Mouse (Mus musculus) mouse trophoblast stem cell (cell line): ENCODE measurements around the gene Arhgef10l.

Experiments
- in situ Hi-C, 2 experiments: fragments of 300-500 bp; cut with MseI, MboI; formaldehyde crosslinking; loops; 2 replicates in 1 of 2; 3 replicates in 1 of 2; pipeline ENCODE4 v1.15.1; 2025

Arhgef10l gene

DNA sequence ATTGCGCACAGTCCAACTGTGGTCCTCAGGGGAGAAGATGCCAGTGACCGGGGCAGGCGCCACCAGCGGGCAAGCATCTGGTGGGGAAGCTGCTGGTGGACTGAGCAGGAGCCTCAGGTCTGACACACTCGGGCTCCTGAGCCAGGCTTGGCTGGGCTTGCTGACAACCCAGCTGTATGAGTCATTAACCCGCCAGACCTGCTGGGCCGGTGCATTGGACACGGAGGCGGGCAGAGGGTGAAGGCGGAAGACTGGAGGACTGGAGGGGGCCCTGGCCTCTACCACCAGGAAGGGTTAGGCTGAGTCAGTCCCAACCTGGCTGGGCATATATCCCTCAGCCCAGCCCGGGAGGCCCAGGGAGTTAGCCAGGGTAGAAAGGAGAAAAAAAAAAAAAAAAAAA lies at the start of gene Arhgef10l:
TSS of gene Arhgef10l (minus strand) at position 253 of the 400 bp plus-strand sequence.
- in situ Hi-C loops = no loop called here

DNA sequence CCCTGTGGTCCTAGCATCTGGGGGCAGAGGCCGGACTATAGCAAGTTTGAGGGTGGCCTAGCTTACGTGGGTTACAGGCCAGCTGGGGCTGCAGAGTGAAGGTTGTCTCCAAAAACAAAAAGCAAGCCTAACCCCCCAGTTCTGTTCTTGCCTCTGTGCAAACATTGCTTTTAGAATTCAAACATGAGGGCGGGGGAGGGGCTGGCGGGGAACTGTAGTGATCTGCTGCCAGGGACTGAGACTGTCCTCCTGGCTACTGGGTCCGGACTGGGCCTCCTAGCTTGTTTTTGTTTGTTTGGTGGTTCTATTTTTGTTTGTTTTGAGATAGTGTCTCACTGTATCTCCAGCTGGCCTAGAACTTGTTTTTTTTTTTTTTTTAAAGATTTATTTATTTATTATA lies 48.8 kb upstream of the Arhgef10l start:
- in situ Hi-C loops = no loop called here

DNA sequence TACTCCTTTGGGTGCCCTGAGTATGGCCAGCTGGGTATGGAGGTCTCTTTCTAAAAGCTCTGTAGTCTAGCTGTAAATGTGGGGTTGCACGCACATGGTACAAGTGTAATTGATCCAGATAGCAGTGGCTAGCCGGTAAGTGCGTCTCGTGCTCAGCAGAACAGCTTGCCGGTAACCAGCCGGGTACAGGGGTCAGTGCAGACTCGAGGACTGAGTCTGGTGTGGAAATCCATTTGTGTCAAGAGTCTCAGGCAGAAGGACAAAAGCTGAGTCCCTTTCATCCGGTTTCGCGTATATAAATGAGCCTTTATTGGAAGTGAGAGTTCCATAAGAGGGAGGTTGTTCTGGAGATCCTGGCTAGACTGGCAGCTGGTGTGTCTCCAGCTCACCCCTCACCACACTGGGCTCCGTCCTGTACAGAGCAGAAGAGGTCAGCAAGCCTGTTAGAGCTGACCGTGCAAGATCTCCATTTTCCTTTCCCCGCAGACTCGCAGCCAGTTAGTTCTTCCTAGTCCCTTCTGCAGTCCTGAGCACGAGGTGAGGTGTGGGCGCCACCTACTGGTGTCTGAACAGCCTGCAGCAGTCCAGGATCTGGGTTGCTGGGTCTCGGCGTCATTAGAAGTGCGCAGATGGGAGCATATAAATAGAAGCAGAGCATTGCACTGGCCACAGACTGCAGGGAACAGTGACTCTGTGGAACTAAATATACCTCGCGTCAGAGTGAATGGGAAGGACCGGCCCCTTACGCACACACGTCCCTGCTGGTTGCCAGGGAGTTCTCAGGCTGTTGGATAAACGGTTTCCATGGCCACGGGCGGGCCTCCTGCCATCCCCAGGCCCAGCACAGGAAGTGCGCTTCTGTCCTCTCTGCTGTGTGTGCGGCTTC lies 47.9 kb upstream of the Arhgef10l start:
- in situ Hi-C loops = no loop called here

DNA sequence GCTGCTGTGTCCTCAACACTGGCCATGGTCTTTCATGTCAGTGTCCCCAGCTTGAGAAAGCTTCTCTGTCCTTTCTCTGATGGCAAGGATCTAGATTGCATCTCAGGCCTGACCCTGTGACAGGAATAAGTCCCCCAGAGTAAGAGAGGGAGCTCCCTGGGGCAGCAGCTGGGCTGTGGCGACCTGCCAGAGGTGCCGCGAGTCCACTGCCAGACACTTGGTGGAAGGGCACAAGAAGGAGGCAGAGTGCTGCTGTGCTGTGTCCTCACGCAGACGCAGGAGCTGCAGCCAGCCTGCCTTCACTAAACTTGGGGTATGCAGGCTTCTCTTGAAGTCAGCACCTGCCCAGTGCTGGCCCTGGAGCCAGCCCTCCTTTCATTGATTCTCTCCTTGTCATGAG lies 45.5 kb upstream of the Arhgef10l start:
- in situ Hi-C loops = no loop called here

DNA sequence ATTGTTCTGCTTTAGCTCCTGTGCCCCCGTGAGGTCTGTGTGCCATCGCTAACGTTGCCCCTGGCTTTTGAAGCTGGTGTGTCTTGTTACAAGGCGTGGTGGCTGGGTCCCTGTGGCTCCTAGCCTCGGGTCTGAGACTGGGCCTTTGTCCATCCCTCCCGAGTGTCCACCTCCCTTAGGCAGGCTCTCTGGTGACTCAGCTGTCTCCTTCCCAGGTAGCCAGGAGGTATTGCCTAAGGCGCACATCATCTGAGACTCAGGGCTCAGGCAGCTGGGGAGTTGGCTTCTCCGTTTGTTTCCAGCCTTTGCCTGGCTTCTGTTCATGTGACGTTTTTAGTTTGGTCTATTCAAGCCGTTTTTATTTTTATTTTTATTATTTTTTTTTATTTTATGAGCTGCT lies 45.0 kb upstream of the Arhgef10l start:
- in situ Hi-C loops = no loop called here

DNA sequence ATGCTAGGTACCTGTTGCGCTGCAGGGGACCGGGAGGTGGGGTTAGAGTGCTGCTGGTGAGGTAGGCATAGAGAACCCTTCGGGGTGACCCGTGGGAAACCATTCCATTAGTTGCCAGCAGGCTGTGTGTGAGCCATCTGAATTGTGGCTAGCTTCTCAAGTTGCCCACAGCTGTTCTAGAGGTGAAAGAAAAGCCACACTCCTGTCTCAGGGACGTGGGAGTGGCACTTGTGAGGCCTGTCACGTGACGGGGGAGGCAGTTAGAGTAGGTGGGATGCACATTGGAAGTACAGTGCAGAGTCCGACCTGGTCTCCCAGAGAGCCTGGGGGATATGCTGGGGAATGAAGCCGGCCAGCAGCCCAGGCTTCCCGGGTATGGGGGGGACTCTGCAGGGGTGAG lies 43.8 kb upstream of the Arhgef10l start:
- in situ Hi-C loops = no loop called here

DNA sequence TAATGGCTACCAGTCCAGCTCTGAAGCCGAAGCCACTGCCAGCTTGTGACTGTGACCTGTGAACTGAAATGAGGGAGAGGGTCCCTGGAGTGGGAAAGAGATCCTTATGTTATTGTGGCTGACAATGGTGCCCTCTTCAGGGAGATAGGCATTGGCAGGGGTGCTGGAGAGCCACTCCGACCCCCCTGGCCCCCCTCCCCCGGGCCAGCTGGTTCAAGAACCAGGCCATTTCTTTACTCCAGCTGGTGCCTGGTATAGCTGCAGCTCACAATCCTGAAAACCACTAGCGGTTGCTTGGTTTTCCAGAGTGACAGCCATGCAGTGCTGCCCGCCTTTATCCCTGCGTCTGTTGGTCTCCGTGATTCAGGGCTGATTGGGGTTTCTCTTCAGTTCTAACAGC lies 43.3 kb upstream of the Arhgef10l start:
- in situ Hi-C loops = no loop called here

DNA sequence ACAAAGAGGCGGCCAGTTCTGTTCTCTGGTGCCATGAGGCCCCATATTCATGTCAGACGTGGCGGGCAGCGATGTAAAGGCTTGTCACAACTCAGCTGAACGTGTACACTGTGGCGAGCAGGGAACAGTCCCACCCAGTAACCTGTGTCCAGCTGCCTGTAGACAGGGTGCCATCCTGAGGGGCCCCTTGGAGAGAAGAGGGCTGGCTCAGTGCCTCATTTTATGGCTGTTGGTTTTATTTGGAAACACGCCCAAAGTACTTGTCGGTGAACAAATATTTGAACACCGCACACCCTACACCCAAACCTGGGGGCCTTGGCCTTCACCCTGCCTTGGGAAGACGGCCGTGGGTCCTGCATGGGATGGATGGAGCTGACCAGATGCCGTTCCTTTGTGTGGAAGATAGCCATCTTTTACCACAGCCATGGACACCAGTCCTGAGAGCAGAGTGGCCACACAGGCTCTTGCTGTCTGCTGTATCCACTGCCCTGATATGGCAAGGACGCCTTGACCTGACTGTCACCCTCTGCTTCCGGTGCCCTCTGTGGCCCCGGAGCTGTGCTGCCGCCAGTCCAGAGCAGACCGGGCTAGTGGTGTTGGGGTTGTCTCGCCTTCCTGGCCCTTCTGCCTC lies 42.6 kb upstream of the Arhgef10l start:
- in situ Hi-C loops = no loop called here

DNA sequence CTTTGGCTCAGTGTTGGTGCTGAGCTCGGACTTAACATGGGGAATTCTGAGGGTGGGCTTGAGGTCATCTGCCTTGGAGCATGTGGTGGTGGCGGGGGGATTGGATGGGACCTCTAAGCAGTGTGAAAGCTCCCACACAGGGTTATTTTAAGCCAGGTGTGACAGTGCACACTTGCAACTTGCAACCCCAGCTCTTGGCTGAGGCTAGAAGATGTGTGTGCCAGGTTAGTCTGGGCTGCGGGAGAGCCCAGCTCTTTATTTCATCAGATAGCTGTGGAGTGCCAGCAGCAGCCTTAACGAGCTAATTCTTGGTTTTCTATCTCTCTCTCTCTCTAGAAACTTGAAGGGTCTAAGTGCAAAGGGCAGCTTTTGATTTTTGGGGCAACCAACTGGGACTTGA lies 41.8 kb upstream of the Arhgef10l start:
- in situ Hi-C loops = no loop called here

DNA sequence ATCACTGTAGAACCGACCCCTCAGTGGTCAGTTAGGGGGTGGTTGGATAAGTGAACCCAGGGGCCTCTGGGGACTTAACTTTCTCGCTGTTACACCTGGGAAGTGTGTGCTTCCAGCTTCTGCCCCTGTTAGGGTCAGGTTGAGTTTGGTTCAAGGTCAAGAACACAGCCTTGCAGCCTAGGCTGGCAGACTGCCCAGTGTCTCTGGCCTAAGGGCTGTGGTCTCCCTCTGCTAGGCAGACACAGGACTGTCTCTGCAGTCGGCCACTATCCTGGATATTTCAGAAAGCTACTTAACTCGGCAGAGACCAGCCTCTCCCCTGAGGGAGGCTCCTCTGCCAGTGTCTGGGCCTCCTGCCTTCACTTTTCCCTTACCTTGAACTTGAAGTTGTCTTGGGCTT lies 38.4 kb upstream of the Arhgef10l start:
- in situ Hi-C loops = no loop called here

DNA sequence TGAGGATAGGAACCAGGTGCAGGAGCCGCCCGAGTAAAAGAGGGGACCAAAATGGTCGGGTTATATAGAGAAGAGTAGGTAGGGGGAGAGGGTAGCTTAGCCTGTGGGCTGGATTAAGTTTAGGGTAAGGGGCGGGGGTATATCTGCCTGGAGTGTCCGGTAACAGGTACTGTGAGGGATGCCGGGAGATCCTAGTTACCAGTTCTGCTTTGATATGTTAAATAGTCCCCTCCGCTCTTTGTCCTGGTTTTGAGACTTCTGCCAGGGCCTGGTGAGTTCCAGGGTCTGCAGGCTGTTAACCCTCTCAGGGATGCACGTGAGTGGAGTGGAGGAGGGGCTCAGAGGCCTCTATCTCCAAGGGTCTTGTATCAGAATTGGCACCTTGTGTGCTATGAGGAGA lies 37.8 kb upstream of the Arhgef10l start:
- in situ Hi-C loops = no loop called here

DNA sequence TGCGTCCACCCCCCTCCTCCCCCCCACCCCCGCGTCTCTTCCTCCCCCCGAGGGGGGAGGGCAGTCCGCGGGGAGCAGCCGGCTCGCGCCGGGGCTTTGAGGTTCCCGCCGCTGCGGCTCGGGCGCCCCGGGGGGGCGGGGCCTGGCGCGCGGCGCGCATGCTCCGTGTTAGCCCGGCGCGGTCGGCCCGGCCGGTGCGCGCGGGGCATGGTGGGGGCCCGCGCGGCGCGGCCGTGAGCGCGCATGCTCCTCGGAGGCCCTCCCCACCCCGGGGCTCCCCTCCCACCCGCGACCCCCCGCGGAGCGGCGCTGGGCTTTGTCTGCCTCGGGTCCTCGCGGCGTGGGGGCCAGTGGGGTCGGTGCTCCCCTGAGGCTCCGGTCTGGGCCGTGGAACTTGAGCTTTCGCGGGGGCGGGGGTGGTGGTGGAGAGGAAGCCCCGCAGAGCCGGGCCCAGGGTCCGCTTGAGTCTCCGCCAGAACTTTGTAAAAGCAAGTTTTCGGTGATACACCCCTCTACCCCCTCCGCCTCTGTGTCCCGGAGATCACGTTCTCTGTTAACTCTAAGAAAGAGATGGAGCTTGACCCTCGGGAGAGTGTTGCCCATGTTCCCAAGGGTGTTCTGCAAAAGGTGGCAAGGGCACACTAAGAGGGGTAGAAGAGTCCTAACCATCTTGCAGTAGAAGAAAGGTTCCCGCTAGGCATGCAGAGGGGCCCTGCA lies 37.0 kb upstream of the Arhgef10l start:
- in situ Hi-C loops = no loop called here

DNA sequence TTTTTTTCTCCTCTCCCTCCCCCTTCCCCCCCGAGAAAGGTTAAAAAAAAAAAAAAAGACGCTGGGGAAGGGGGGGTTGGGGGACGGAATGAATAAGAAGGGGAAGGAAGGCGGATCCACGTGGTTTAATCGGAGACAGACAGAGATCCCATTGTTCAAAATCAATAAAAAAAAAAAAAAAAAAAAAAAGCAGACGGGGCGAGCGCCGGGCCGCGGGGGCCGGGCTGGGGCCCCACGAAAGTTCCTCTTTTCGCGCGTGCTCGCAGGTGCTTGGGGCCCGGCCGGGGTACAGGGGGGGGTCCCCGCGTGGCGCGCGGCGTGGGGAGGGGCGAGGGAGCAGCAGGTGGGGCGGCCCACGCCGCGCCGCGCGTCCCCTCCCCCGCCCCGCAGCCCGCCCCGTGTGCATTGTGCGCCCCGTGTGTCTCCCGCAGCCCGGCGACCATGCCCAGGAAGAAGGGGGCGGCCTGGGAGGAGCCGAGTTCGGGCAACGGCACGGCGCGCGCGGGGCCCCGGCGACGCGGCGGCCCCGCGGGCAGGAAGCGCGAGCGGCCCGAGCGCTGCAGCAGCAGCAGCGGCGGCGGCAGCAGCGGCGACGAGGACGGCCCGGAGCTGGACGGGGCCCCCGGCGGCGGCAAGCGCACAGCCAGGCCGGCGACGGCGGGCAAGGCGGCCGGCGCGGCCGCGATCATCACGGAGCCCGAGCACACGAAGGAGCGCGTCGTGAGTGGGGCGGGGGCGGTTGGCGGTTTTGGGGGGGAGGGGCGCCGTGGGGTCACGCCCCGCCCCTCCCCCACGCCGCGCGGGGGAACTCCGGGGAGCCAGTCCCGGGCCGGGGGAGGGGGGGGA lies 36.1 kb upstream of the Arhgef10l start:
- in situ Hi-C loops = no loop called here

DNA sequence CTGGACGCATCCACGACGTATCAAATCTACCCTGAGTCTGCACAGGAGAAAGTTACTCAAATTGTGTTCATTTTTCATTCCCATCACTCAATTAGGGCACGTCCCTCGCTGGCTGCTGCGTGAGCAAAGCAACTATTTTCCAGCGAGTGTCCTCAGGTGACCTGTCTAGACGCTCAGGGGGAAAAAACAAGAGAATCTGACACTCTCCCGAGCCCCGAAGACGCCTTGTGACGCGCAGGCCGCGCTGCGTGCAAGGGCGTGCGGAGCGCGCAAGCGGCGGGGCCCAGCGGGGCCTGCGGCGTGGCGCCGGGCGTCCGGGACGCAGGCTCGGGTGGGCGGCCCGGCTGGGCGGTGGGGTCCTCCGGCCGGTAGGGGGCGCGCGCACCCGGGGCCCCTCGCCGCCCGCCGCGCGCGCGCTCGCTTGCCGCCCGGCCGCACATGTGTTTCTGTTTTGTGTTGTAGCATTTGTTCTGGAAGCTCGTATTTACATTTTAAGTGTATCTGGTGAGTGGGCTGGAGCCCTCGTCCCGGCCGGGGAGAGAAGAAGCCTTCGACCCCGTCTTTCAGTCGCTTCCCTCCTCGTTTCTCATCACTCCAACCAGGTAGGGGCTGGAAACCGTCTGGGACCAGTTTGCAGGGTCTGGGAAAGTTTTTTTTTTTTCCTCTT lies 35.4 kb upstream of the Arhgef10l start:
- in situ Hi-C loops = no loop called here

DNA sequence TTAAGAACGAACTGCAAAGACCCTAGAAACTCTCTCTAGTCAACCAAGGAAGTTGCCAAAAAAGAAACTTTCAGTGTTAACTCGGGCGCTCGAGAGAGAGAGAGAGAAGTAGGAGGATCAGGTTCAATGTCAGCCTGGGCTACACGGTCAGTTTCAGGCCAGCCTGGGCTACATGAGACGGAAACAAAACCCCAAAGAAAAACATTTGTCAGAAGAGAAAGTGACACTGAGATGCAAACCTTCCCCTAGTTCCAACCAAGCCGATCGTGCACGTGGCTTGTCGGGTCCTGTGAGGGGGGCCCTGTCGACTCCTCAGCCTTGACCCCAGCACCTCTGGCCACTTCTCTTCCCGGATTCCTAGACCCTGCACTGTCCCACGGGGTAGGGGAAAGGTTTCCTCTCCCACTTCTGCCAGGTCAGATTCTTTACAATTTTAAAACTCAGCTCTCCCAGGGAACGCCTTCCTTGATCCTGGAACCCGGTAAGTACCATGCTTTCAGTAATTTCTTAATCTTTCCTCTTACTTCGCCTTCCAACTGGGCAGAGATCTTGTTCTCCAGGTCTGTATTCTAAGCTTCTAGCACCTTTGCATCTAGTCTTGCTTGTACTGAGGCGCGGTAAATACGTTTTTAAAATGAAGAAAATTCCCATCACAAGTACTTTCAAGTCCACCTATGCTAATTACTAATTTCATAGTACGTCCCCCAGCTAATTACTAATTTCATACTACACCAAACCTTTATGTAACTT lies 34.6 kb upstream of the Arhgef10l start, which contains the start of gene Rcc2:
TSS of gene Rcc2 (plus strand) at position 273 of the 750 bp plus-strand sequence.
- in situ Hi-C loops = no loop called here

DNA sequence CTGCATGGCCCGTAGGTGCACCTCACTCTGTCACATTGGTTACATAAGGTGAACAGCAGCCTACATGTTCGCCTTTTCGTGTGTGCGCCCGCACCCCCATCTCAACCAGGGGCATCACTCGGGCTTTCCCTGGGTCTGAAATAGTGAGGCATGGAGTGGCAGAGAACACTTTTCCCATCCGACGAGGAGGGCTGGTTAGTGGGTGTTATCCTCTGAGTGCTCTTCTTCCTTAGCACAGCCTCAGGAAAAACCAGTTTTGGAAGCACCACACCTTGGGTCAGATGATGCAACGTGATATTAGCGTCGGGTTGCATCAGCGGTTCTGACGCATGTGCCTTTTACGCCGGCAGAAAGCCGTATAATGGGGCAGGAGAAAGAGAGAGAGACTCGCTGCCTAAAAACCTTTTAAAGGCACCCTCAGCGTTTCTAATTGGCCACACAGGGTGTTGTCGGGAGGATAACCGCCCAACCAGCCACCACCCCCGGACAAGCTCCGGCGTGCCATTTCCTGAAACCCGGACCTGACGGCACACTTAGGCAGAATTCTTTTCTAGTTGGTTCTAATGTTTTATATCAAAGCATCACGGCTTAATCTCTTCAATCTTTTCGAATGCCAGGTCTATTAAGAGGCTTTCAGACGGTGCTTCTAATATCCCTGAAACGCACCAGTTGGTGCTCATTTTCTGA lies 33.8 kb upstream of the Arhgef10l start:
- in situ Hi-C loops = no loop called here

DNA sequence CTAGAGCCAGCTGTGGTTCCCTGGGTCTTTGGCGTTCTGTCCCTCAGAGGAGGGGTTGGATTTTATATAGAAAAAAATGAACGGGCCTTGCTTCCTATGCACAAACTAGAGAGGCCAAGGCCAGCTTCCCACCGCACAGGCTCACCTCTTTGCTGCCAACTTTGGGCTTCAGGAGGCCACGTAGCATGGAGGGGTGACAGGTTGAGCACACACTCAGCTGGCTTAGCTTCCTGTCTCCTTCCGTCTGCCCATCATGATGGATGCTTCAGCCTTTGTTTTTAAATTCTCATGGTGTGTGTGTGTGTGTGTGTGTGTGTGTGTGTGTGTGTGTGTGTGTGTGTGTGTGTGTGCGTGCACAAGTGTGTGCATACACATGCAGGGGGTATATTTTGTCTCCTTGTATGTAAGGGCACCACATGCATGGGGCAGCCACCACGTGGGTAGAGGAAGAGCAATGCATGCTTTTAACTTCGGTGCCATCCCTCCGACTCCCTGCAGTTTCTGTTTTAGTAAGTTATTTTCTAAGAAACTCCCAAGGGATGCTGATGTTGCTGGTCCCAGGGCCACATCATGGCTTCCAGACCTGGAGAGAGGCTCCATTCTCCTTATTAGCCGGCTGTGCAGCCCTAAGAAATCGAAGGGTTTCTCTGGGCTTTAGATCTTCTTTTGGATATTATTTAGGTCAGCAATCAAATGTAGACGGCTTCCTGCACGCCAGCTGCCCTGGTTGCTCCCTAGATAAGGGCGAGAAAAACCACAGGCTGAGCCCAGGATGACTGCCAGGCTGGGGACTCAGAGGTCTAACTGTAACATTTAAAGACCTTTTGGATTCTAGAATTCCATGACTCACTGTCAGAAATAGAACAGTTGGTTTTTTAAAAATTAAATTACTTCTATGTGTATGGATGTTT lies 30.1 kb upstream of the Arhgef10l start:
- in situ Hi-C loops = no loop called here

DNA sequence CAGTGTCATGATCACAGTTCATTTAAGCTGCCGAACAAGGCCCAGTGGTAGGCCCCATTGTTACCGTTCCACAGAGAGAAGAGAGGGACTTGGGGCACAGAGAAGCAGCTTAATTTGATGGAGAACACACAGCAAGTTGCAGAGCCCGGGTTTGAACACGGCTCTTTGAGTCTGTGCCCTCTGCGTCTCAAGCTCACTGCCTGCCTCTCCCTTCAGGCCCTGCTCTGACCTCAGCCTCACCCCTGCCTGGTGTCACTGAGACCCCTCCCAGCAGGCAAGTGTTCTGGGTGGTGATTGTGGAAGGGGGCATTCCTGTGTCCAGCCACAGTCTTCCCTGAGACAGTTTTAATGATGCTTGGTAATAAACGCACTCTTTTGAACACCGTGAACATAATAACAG lies 29.3 kb upstream of the Arhgef10l start:
- in situ Hi-C loops = no loop called here
